Mouse (Mus musculus): ENCODE data around the gene Lmln.
"Not testable (repeated sequence)": the region's sequence is repeated elsewhere in the genome, so short reads cannot be mapped to it uniquely, and the experiment has no call there.

The Lmln gene

GRCm38 (mm10) chr16:33062024-33062681, at the start of gene Lmln:
Gene Lmln (plus strand): TSS chr16:33062521.
- DNase-seq (ENCODE audit: low read depth, low spot score), result peak; percentile 80

DNA sequence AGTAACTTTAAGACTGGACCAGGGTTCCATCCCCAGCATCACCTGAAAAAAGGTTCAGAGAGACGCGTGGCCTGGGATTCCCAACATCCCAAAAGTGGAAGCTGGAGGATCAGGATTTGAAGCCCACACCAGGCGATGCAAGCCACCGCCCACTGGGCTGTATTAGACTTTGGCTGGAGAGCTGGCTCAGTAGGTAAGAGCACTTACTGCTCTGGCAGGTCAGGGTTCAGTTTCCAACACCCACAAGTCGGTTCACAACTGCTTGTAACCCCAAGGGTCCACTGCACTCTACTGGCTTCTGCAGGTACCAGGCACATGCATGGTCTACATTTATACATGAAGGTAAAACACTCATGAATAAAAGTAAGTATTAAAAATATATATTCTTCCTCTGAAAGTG, 48.5 kb upstream of the Lmln start:
- no peak for DNase-seq (ENCODE audit: low read depth, low spot score)

DNA sequence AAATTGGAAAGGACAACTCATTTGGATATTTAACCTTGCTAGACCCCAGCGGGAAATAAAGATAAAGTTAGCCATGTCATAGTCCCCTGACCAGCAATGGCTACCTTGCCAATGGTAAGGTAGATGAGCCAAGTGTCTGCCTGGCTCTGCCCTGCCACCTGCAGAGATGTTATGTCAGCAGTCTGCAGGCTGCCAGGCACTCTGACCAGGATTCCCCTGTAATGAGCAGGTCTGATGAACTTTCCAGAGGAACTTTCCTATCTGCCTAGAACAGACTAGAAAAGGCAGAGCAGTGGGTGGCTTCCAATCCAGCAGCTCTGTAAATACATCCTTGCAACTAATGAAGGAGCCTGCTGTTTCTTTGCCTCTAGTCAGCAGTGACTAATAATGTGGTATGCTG, 47.4 kb upstream of the Lmln start:
- no peak for DNase-seq (ENCODE audit: low read depth, low spot score)

DNA sequence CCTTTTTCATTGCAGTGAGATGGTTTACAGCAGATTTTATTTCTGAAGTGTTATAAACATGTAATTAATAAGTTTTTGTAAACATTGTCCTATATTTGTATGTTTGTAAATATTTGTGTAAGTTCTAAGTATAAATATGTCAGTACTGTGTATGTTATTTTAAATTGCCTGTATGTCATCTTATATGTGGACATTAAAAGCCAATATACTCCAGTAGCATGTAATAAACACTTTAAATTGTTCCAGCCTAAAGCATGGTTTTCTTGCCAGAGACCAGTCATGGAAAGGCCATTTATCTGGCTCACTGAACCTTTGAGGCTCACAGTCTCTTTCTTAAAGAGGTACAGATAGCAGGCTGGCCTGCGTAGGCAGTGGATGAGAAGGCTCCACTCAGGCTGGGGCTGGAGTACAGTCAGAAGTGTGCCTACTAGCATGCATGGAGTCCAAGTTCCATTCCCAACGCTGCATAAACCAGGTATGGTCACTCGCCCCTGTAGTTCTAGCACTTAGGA, 46.9 kb upstream of the Lmln start:
- no peak for DNase-seq (ENCODE audit: low read depth, low spot score)

DNA sequence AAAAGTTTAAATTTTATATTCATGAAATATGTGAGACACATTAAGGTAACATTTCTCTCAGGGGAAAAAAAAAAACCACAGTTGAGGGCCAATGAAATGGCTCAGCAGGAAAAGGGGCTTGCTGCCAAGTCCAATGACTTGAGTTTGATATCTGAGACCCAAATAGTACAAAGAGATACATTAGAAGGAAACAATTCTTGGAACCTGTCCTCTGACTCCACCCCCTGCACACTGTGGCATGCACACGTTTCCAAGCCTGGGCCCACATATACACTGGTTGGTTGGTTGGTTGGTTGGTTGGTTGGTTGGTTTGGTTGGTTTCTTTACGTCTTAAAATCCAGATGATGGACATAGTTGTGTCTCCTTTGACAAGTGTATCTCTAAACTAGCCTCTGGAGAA, 46.3 kb upstream of the Lmln start:
- no peak for DNase-seq (ENCODE audit: low read depth, low spot score)

GRCm38 (mm10) chr16:33017677-33018349, 44.5 kb upstream of the Lmln start:
- no peak for DNase-seq (ENCODE audit: low read depth, low spot score)

DNA sequence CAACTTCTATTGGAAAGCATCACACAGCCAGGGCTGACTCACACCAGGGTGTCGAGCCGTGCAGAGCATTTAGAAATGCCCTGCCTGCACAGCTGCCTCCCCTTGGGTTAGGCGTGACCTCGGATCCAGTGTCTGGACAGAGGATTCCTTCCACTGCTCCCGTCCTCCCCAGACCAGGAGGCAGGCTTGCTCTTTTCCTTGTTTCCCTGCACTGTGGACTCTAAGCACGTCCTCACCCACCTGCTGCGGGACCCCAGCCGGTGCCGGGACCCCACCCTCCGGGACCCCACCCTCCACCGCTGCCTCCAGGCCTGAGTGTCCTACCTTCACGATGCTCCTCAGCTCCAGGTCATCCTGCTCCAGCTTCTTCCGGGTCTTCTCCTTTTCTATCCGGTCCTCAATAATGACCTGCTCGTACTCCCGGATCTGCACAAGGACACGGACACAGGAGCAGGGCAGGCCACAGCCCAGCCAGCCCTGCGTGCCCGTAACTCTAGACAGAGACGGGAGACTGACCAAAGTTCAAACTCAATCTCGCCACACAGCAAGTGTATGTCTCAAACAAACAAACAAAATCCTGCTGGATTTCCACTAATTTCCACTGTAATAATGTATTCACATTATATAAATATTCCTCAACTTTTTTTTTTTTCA, 43.1 kb upstream of the Lmln start:
- DNase-seq (ENCODE audit: low read depth, low spot score), result peak; percentile 51

DNA sequence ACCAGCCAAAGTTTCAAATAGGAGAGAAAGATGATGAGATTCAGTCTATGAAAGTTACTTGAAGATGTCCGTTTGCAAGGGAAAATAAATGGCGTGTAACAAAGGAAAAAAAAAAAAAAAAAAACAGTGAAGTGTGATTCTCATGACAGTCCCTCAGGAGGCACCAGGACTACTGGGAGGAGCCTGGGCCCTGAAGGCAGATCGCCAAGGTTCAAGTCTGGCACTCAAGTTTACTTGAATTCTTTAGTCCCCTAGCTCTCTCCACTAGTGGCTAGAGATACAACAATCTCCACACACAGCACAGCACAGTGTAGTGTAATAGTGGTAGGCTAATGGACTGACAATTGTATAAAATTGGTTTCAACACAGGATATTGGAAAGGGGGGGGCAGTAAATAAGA, 40.9 kb upstream of the Lmln start:
- DNase-seq (ENCODE audit: low read depth, low spot score), result no peak

DNA sequence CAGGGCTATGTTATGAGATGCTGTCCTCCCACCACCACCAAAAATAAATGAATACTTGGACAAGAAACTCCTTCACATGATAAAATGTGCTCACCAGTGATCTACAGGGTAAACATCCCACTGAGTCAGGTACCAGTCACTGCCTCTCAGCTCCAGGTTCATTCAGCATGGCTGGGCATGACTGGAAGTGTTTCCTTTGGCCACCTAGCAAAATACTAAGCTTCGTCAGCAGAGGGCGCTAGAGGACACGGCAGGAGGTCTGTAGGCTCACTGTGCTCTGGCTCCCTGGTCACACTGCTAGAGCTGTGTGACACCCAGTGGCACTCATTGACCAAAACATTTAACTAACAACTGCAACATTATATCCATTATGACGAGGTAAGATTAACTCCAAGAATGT, 38.6 kb upstream of the Lmln start:
- peak; percentile 90 for DNase-seq (ENCODE audit: low read depth, low spot score)

DNA sequence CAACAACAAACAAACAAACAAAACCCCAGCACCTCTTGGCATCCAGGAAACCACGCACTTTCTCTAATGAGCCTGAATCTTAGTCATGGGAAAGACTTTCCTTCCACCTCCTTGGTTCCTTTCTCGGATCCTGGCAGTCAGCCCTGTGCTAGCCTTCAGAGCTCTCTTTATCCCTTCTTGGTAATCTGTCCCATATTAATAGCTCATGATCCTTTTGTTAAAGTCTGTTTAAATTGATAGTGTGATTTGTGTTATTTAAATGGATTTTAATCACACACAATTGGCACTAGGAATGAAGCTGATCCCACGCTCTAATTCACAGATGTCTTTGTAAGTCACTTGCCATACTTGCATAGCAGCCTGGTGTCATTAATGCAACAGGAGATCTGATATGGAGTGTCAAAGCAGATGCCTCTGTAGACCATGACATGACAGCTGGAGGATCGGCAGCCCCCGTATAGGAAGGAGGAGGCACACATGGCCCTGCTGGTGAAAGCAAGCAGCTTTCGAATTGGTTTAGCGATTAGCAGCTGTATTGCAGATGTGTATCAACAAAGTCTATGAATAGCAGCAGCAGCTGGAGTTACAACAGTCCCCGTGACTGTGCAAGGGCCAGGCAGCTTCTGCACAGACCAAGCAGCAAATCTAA, 37.7 kb upstream of the Lmln start:
- no peak for DNase-seq (ENCODE audit: low read depth, low spot score)

GRCm38 (mm10) chr16:33026357-33026756, 36.0 kb upstream of the Lmln start:
- DNase-seq (ENCODE audit: low read depth, low spot score), result no peak

DNA sequence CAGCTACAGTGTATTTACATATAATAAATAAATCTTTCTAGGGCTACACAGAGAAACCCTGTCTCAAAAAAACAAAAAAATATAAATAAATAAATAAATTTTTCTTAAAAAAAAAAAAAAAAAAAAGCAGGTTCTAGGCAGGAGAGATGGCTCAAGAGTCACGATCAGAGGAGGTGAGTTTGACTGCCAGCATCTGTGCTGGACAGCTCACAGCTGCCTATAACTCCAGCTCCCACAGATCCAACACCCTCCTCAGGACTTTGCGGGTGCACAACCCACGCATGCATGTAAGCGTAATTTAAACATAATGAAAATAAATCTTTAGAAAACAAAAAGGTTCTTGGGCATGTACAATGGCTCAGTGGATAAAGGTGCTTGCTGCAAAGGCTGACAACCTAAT, 26.3 kb upstream of the Lmln start:
- no peak for DNase-seq (ENCODE audit: low read depth, low spot score)

DNA sequence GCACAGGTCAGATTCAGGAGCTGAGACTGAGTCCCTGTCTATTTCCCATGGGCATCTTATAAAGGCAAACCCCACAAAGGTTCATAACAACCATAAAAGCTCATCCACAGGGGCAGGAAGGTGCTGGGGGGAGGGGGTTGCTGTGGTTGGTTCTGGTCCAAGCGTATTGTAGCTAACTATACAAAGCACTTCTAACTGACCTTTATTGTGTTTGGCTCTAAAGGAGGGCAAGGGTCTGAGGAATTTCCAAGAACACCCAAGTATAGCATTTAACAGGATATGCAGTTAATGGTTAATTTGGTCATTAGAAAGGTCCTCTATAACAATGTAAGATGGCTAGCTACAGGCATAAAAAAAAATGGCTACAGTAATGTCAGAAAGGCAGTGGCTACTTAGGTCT, 19.6 kb upstream of the Lmln start:
- DNase-seq (ENCODE audit: low read depth, low spot score), result no peak

GRCm38 (mm10) chr16:33043268-33043667, 19.1 kb upstream of the Lmln start:
- DNase-seq (ENCODE audit: low read depth, low spot score), result peak; percentile 55

DNA sequence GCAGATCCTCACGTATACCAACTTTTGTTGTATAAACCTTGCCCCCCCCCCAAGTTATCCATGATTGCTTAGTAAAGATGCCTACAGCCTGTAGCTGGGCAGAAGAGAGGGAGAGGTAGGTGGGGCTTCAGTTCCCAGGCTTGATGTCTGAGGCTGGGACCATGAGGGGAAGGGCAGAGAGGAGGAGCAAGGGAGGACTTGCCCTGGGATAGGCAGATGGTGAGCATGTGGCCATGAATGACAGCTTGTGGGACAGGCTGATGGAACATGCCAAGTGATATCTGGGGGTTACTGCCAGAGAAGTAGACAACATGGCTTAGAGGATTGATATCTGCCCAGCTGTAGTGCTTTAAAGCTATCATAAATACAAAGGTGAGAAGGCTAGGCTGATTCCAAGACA, 14.3 kb upstream of the Lmln start:
- DNase-seq (ENCODE audit: low read depth, low spot score), result peak; percentile 42

DNA sequence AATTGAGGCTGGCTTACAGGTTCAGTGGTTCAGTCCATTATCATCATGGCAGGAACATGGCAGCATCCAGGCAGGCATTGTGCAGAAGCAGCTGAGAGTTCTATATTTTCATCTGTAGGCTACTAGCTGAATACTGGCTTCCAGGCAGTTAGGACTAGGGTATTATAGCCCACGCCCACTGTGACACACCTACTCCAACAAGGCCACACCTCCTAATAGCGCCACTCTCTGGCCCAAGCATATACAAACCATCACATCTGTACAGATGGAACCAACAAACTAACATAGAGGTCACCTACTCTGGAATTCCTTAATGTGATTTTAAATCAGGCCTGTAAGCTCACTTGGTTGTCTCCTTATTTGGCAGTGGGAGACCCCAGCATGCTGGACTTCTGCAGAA, 13.6 kb upstream of the Lmln start:
- no peak for DNase-seq (ENCODE audit: low read depth, low spot score)

GRCm38 (mm10) chr16:33049809-33050208, 12.5 kb upstream of the Lmln start:
- no peak for DNase-seq (ENCODE audit: low read depth, low spot score)

DNA sequence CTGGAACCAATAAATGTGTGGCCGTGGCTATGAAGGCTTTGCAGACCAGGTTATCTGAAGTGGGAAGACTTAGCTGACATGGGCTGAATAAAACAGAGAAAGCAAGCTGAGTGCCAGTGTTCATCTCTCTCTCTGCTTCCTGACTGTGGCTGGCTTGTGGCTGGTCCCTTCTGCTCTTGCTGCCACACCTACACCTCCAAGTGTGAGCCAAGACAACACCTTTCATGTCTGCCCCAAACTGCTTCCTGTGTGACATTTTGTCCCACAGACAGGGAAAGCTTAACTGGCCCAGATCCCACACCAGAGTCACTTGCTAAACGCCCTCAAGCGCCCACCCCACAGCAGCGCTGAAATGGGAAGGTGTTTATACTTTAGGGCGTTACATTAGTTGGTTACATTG, 9.2 kb upstream of the Lmln start:
- DNase-seq (ENCODE audit: low read depth, low spot score), result no peak

DNA sequence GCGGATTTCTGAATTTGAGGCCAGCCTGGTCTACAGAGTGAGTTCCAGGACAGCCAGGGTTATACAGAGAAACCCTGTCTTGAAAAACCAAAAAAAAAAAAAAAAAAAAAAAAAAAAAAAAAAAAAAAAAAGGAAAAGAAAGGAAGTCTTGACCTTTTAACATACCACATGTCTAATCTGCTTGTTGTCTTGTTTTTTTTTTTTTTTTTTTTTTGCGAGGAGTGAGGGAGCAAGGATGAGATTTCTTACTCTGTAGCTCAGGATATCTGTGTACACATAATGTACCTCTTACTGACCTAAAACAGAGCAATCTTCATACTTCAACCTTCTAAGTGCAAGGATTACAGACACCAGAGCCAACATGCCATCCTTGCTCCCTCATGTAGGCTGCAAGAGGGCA, 7.4 kb upstream of the Lmln start:
- DNase-seq (ENCODE audit: low read depth, low spot score), result not testable (repeated sequence)

DNA sequence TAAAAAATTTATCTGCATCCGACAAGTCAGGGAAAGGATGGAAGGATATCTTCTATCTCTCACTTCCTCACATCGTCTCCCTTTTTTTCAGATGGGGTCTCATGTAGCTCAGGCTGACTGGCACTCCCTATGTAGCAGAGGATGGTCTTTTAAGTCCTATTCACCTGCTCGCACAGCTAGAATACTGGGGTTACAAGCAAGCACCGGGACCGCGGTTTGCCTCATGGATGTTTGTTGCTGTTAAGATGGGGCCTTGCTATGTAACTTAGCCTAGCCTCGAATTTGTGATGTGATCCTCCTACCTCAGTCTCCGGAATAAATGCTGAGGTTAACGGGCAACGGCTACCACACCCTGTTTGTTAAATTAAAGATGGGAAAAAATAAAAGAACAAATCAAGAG, 6.7 kb upstream of the Lmln start:
- DNase-seq (ENCODE audit: low read depth, low spot score), result no peak

DNA sequence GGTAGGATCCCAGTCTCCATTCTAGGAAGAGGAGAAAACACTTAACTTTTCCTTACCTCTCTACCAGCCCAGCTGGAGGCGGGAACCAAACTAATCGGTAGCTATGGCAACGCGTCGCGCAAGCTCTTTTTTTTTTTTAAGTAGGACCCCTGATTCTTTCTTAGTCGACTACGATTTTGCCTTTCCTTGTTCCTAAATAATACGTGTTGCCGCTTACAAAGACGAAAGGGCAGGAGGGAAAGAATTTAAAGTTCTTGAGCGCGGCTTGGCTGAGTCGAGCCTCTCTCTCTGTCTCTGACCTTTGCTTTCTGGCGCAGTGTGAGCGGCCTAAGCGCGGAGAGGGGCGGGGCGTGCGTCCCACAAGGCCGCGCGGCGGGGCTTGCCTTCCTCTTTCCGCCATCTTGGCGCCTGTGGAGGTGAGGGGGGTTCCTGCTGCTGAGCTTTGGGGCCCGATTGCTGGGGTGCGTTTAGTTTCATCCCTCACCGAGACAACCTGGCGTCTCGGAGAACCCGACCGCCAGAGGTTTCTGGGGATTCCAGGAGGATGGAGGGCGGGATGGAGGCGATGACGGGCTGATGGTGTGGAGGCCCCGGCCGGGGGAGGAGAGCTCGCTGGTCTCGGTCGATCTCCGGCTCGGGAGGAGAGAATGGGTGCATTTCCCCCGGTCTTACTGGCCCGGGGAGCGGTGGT, 6.1 kb upstream of the Lmln start, which contains the start of the genes Iqcg and Rpl35a:
Iqcg (minus strand) TSS at position 124 of the 691 bp plus-strand sequence.
Rpl35a (plus strand) TSS at position 359 of the 691 bp plus-strand sequence.
- DNase-seq (ENCODE audit: low read depth, low spot score), result peak; percentile 93

- peak; percentile 57 for DNase-seq (ENCODE audit: low read depth, low spot score)
These were observed 5.5 kb upstream of the Lmln start for GRCm38 (mm10) chr16:33056786-33057185.

Measured in ES-CJ7 (cell line).